Mouse (Mus musculus) T-cell, adult 2 months (primary cell): Measurements from ENCODE around the gene Ube2q2.
A peak's percentile ranks its signal among the peaks of the same experiment; 100 is the strongest.
"Not testable (repeated sequence)": the region's sequence is repeated elsewhere in the genome, so short reads cannot be mapped to it uniquely, and the experiment has no call there.

Experiments
- DNase-seq: peaks from one replicate; pipeline ENCODE4 v3.0.0; 2022; ENCODE audit warnings: low spot score

The Ube2q2 gene

GRCm38 (mm10) chr9:55148854-55149498, at the start of gene Ube2q2:
Ube2q2 (plus strand) TSS chr9:55148854.
- peak; percentile 59 for DNase-seq

- DNase-seq = no peak
Measured at GRCm38 (mm10) chr9:55101117-55101516, 47.5 kb upstream of the Ube2q2 start.

- peak; percentile 22 for DNase-seq
Measured at GRCm38 (mm10) chr9:55102186-55102835, 46.3 kb upstream of the Ube2q2 start.

- no peak for DNase-seq
Measured at GRCm38 (mm10) chr9:55102931-55103630, 45.6 kb upstream of the Ube2q2 start.

- DNase-seq = peak; percentile 78
Measured at GRCm38 (mm10) chr9:55110059-55110834, 38.4 kb upstream of the Ube2q2 start.

GRCm38 (mm10) chr9:55110835-55111217, 37.8 kb upstream of the Ube2q2 start:
- not testable (repeated sequence) for DNase-seq

- DNase-seq = no peak
Measured at GRCm38 (mm10) chr9:55114752-55115151, 33.9 kb upstream of the Ube2q2 start.

- no peak for DNase-seq
Measured at GRCm38 (mm10) chr9:55117293-55118055, 31.2 kb upstream of the Ube2q2 start.

- DNase-seq = no peak
Measured at GRCm38 (mm10) chr9:55122586-55122985, 26.1 kb upstream of the Ube2q2 start.

GRCm38 (mm10) chr9:55125735-55126134, 22.9 kb upstream of the Ube2q2 start:
- DNase-seq = no peak

- DNase-seq = peak; percentile 32
Measured at GRCm38 (mm10) chr9:55126295-55126694, 22.4 kb upstream of the Ube2q2 start.

GRCm38 (mm10) chr9:55131851-55132250, 16.8 kb upstream of the Ube2q2 start:
- no peak for DNase-seq

GRCm38 (mm10) chr9:55136576-55136975, 12.1 kb upstream of the Ube2q2 start:
- DNase-seq = no peak

- DNase-seq = no peak
Measured at GRCm38 (mm10) chr9:55137112-55137511, 11.5 kb upstream of the Ube2q2 start.

- DNase-seq = no peak
Measured at GRCm38 (mm10) chr9:55139958-55140357, 8.7 kb upstream of the Ube2q2 start.

GRCm38 (mm10) chr9:55149499-55150278, 1.0 kb downstream of the Ube2q2 start:
- peak; percentile 32 for DNase-seq

- DNase-seq = peak; percentile 13
Measured at GRCm38 (mm10) chr9:55150279-55150726, 1.6 kb downstream of the Ube2q2 start.

- DNase-seq = no peak
Measured at GRCm38 (mm10) chr9:55151096-55151495, 2.4 kb downstream of the Ube2q2 start.

GRCm38 (mm10) chr9:55152935-55153334, 4.3 kb downstream of the Ube2q2 start:
- no peak for DNase-seq

- DNase-seq = no peak
Measured at GRCm38 (mm10) chr9:55170655-55171412, 22.2 kb downstream of the Ube2q2 start.
